ENCODE assay signal across 18 mouse cellular contexts in the genomic region with DNA sequence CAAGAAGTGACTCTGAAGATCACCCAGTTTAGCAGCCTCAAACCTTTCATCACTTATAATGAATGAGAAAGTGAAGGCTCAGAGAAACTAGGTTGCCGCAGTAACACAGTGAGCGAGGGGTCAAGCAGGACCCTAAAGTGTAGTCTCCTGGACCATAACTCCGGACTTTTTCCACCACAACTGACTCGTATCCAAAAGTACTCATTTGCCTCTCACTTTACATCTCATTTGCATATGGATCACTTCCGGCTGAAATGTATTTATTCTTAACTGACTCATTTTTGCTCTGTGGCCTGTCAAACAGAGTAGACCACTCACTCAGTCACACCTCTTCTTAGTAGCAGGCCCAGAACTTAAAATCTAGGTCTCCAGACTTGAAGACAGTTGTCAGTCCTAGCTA.
DNase-seq lines count a peak whose midpoint lies in the region; ATAC-seq and TF ChIP-seq lines count a peak whose summit lies in the region.
"Had no signal": no experiment of that assay in that cellular context is flagged by ENCODE, and none has a peak within 500 bp of the region (broad histone marks: within the 10 kb centered on the region; RNA-seq: fewer than 3 reads in every experiment).

No protein-coding gene starts in this region.

- H3ac ChIP-seq in myocyte (ENCODE audit: control insufficient read depth, insufficient read length): no peak overlapping the region

- no peak overlapping the region for H3K4me3 ChIP-seq in heart, embryonic 10.5 days
- H3K4me3 ChIP-seq in lung, embryonic 15.5 days: no peak overlapping the region
- no peak overlapping the region for H3K4me3 ChIP-seq in embryonic facial prominence, embryonic 15.5 days (replicated peaks)
- no peak overlapping the region for H3K4me3 ChIP-seq in myocyte
- no peak overlapping the region for H3K4me3 ChIP-seq in forebrain, embryonic 16.5 days (replicated peaks; ENCODE audit: low read length)
- H3K4me3 ChIP-seq: liver, embryonic 15.5 days; megakaryocyte, embryonic 14.5 days; neural tube, embryonic 13.5 days had no signal

- H3K36me3 ChIP-seq in heart, embryonic 10.5 days: no peaks in the 10 kb centered on the region
- H3K36me3 ChIP-seq in lung, embryonic 15.5 days: no peaks in the 10 kb centered on the region
- no peaks in the 10 kb centered on the region for H3K36me3 ChIP-seq in embryonic facial prominence, embryonic 15.5 days
- H3K36me3 ChIP-seq in myocyte (ENCODE audit: control insufficient read depth, insufficient read depth): no peaks in the 10 kb centered on the region
- H3K36me3 ChIP-seq in forebrain, embryonic 16.5 days (ENCODE audit: control insufficient read depth, insufficient read depth): no peaks in the 10 kb centered on the region
- H3K36me3 ChIP-seq: liver, embryonic 15.5 days; neural tube, embryonic 13.5 days had no signal

- no peaks in the 10 kb centered on the region for H3K9me3 ChIP-seq in heart, embryonic 10.5 days
- H3K9me3 ChIP-seq in lung, embryonic 15.5 days: no peaks in the 10 kb centered on the region
- H3K9me3 ChIP-seq in embryonic facial prominence, embryonic 15.5 days (replicated peaks): no peaks in the 10 kb centered on the region
- H3K9me3 ChIP-seq in forebrain, embryonic 16.5 days (ENCODE audit: control insufficient read depth, low read length): no peaks in the 10 kb centered on the region
- H3K9me3 ChIP-seq: liver, embryonic 15.5 days; megakaryocyte, embryonic 14.5 days; neural tube, embryonic 13.5 days had no signal

- ATAC-seq in lung, embryonic 15.5 days (ENCODE audit: borderline replicate concordance, extremely low read depth, low FRiP score, low TSS enrichment): no peak
- no peak for ATAC-seq in embryonic facial prominence, embryonic 15.5 days (ENCODE audit: insufficient number of reproducible peaks, low FRiP score, low TSS enrichment, low read depth)
- no peak for ATAC-seq in forebrain, embryonic 16.5 days

- 0 out of 2 replicates have a peak, but pooled peaks cover 7% of the 10 kb centered on the region for H3K27me3 ChIP-seq in heart, embryonic 10.5 days (ENCODE audit: insufficient read depth, poor library complexity, severe bottlenecking)
- peaks cover 9% of the 10 kb centered on the region; the same call in 1 of the 2 replicates for H3K27me3 ChIP-seq in lung, embryonic 15.5 days
- no peaks in the 10 kb centered on the region for H3K27me3 ChIP-seq in embryonic facial prominence, embryonic 15.5 days
- H3K27me3 ChIP-seq in myocyte (ENCODE audit: control insufficient read depth, insufficient read depth, insufficient read length): no peaks in the 10 kb centered on the region
- no peaks in the 10 kb centered on the region for H3K27me3 ChIP-seq in forebrain, embryonic 16.5 days (replicated peaks; ENCODE audit: control insufficient read depth, insufficient read depth, low read length)
- H3K27me3 ChIP-seq: liver, embryonic 15.5 days had no signal

- H3K79me2 ChIP-seq in myocyte (ENCODE audit: control insufficient read depth, insufficient read depth): no peaks in the 10 kb centered on the region

- DNase-seq in heart, embryonic 10.5 days (ENCODE audit: low spot score): no peak
- DNase-seq in heart, postnatal 14 days: no peak
- no peak for DNase-seq in lung, postnatal 25 days (ENCODE audit: low spot score)
- DNase-seq in right cerebral cortex, postnatal 4 days: no peak
- DNase-seq: cerebellum, adult 9-11 months; embryo, embryonic 11 days; gastrocnemius, postnatal 10 days; kidney, adult 8-10 months; kidney, postnatal 36 days; lung, postnatal 10 days; thymus, postnatal 25 days had no signal

- no peak overlapping the region for H3K4me2 ChIP-seq in lung, embryonic 15.5 days
- no peak overlapping the region for H3K4me2 ChIP-seq in embryonic facial prominence, embryonic 15.5 days (replicated peaks)
- peak overlapping the region; percentile 76 for H3K4me2 ChIP-seq in myocyte (ENCODE audit: low read depth)
- no peak overlapping the region for H3K4me2 ChIP-seq in forebrain, embryonic 16.5 days (ENCODE audit: low read length)
- H3K4me2 ChIP-seq: liver, embryonic 15.5 days; neural tube, embryonic 13.5 days had no signal

- no peak for TF ChIP-seq POLR2A in myocyte (IDR thresholded peaks at IDR 0.05; ENCODE audit: insufficient read length, low read depth)

- H3K27ac ChIP-seq in heart, embryonic 10.5 days: peak overlapping the region; percentile 38; the same call in 1 of the 2 replicates
- H3K27ac ChIP-seq in lung, embryonic 15.5 days: peak overlapping the region; percentile 84; the same call in 1 of the 2 replicates
- peak overlapping the region; percentile 87 for H3K27ac ChIP-seq in embryonic facial prominence, embryonic 15.5 days (replicated peaks)
- H3K27ac ChIP-seq in forebrain, embryonic 16.5 days (ENCODE audit: low read length): no peak overlapping the region
- H3K27ac ChIP-seq: liver, embryonic 15.5 days; neural tube, embryonic 13.5 days had no signal

- H3K4me1 ChIP-seq in heart, embryonic 10.5 days: peaks cover 84% of the 10 kb centered on the region
- H3K4me1 ChIP-seq in lung, embryonic 15.5 days: peaks cover 81% of the 10 kb centered on the region
- peaks cover 77% of the 10 kb centered on the region for H3K4me1 ChIP-seq in embryonic facial prominence, embryonic 15.5 days
- H3K4me1 ChIP-seq in forebrain, embryonic 16.5 days (replicated peaks; ENCODE audit: control insufficient read depth, insufficient read depth, low read length): peaks cover 19% of the 10 kb centered on the region
- H3K4me1 ChIP-seq: liver, embryonic 15.5 days; megakaryocyte, embryonic 14.5 days had no signal

- WGBS in heart, embryonic 10.5 days: 80% methylated on average over 5 of the region's 5 CpGs
- WGBS in lung, embryonic 15.5 days: 58% methylated on average over 5 of the region's 5 CpGs
- 72% methylated on average over 5 of the region's 5 CpGs for WGBS in embryonic facial prominence, embryonic 15.5 days
- WGBS in forebrain, embryonic 16.5 days: 61% methylated on average over 5 of the region's 5 CpGs

- intact Hi-C loops in heart, postnatal 14 days (cut with DNase I): no loop called here

- no peak overlapping the region for H3K9ac ChIP-seq in lung, embryonic 15.5 days
- no peak overlapping the region for H3K9ac ChIP-seq in embryonic facial prominence, embryonic 15.5 days
- H3K9ac ChIP-seq in forebrain, embryonic 16.5 days (replicated peaks; ENCODE audit: low read depth, low read length): no peak overlapping the region
- H3K9ac ChIP-seq: liver, embryonic 15.5 days; neural tube, embryonic 13.5 days had no signal

TF ChIP-seq in myocyte, 11 proteins besides CTCF, POLR2A, EP300 and RAD21:
- TF ChIP-seq POLR2AphosphoS2 (IDR thresholded peaks at IDR 0.05; ENCODE audit: insufficient read length, low read depth): no peak
- TF ChIP-seq TCF3 (IDR thresholded peaks at IDR 0.05; ENCODE audit: insufficient read length, low read depth): no peak
- no peak for TF ChIP-seq USF1 (IDR thresholded peaks at IDR 0.05; ENCODE audit: low read depth)
TF ChIP-seq in myocyte: peak in this region for 0.
